Mouse (Mus musculus) C2C12 (cell line): Measurements from ENCODE around the gene Bnip2. TPM values are rescaled to one million over a fixed set of nuclear protein-coding genes. Genes with fewer than 3 reads are reported as not detected.

ENCODE experiments used
- H3K27me3 ChIP-seq: one replicate; pipeline ENCODE4 v1.6.1; 2011; ENCODE audit not compliant: control insufficient read depth, insufficient read depth, insufficient read length
- H3K36me3 ChIP-seq: one replicate; pipeline ENCODE4 v1.6.1; 2011; ENCODE audit not compliant: control insufficient read depth, insufficient read depth
- H3K4me3 ChIP-seq: one replicate; pipeline ENCODE4 v1.5.1; 2011; ENCODE audit warnings: mild to moderate bottlenecking, control low read depth; ENCODE audit not compliant: poor library complexity, insufficient read depth, severe bottlenecking
- H3K79me2 ChIP-seq: one replicate; pipeline ENCODE4 v1.6.1; 2011; ENCODE audit not compliant: control insufficient read depth, insufficient read depth
- H3K79me3 ChIP-seq: one replicate; pipeline ENCODE4 v1.6.1; 2011; ENCODE audit warnings: low read depth, control low read depth
- H3ac ChIP-seq: one replicate; pipeline ENCODE3; 2011; ENCODE audit warnings: low read depth; ENCODE audit not compliant: control insufficient read depth, insufficient read length
- CEBPB ChIP-seq: IDR thresholded peaks from one replicate; pipeline ENCODE4 v1.6.1; 2011; ENCODE audit warnings: low read depth, mild to moderate bottlenecking, control low read depth, moderate library complexity
- CTCF ChIP-seq: IDR thresholded peaks from one replicate; pipeline ENCODE4 v1.5.1; 2011; ENCODE audit not compliant: control insufficient read depth, insufficient read depth, insufficient read length
- FOSL1 ChIP-seq: IDR thresholded peaks from one replicate; pipeline ENCODE4 v1.8.0; 2011; ENCODE audit warnings: mild to moderate bottlenecking, low read length; ENCODE audit not compliant: poor library complexity, insufficient read depth, severe bottlenecking
- MAX ChIP-seq: IDR thresholded peaks from one replicate; pipeline ENCODE4 v1.6.1; 2011; ENCODE audit warnings: mild to moderate bottlenecking, control low read depth
- MYOD1 ChIP-seq: IDR thresholded peaks from one replicate; pipeline ENCODE4 v1.6.1; 2011; ENCODE audit warnings: low read depth; ENCODE audit not compliant: control insufficient read depth, insufficient read length
- MYOG ChIP-seq: IDR thresholded peaks from one replicate; pipeline ENCODE4 v1.6.1; 2011; ENCODE audit not compliant: control insufficient read depth, insufficient read length; ENCODE audit errors: extremely low read depth
- USF1 ChIP-seq: IDR thresholded peaks from one replicate; pipeline ENCODE4 v1.6.1; 2011; ENCODE audit warnings: low read depth, mild to moderate bottlenecking, control low read depth, moderate library complexity
- polyA plus RNA-seq: library from polyadenylated mRNA; unstranded; fragments of >200 nt; fragmentation: generic; extraction: Trizol; gene quantifications from one replicate; pipeline ENCODE4 v1.2.1, GENCODE M21; 2012; ENCODE audit warnings: missing spikeins

The Bnip2 gene
- polyA plus RNA-seq, 1 experiment = 104 TPM

- no peaks in the 10 kb centered on the region for H3K36me3 ChIP-seq
- TF ChIP-seq CEBPB (no peak), USF1 (no peak), MYOG (no peak), MYOD1 (no peak), FOSL1 (no peak), MAX (no peak), CTCF (no peak)
- no peaks in the 10 kb centered on the region for H3K79me3 ChIP-seq
- H3K4me3 ChIP-seq = no peak overlapping the region
- no peaks in the 10 kb centered on the region for H3K27me3 ChIP-seq
- H3ac ChIP-seq = no peak overlapping the region
- no peaks in the 10 kb centered on the region for H3K79me2 ChIP-seq
These were observed 60.1 kb downstream of the Bnip2 start for GRCm38 (mm10) chr9:70049416-70049783.

GRCm38 (mm10) chr9:70049839-70050238 lies 60.6 kb downstream of the Bnip2 start:
- Histone ChIP-seq H3K27me3 (no peaks in the 10 kb centered on the region), H3ac (no peak overlapping the region), H3K4me3 (no peak overlapping the region), H3K36me3 (no peaks in the 10 kb centered on the region), H3K79me2 (no peaks in the 10 kb centered on the region), H3K79me3 (no peaks in the 10 kb centered on the region)
- TF ChIP-seq MYOD1 = no peak
- no peak for TF ChIP-seq FOSL1
- no peak for TF ChIP-seq USF1
- no peak for TF ChIP-seq CTCF
- no peak for TF ChIP-seq MYOG
- peak; percentile 52 for TF ChIP-seq CEBPB

GRCm38 (mm10) chr9:70052730-70053129 lies 63.5 kb downstream of the Bnip2 start:
- Histone ChIP-seq H3K79me2 (no peaks in the 10 kb centered on the region), H3K27me3 (no peaks in the 10 kb centered on the region), H3K79me3 (no peaks in the 10 kb centered on the region), H3K36me3 (no peaks in the 10 kb centered on the region), H3K4me3 (no peak overlapping the region), H3ac (no peak overlapping the region)
- TF ChIP-seq MYOD1 = no peak
- no peak for TF ChIP-seq CEBPB
- no peak for TF ChIP-seq CTCF
- TF ChIP-seq USF1 = no peak

GRCm38 (mm10) chr9:70053411-70053810 lies 64.1 kb downstream of the Bnip2 start:
- Histone ChIP-seq H3ac (no peak overlapping the region), H3K4me3 (no peak overlapping the region), H3K79me2 (no peaks in the 10 kb centered on the region), H3K36me3 (no peaks in the 10 kb centered on the region), H3K79me3 (no peaks in the 10 kb centered on the region), H3K27me3 (no peaks in the 10 kb centered on the region)
- TF ChIP-seq USF1 = no peak
- TF ChIP-seq CEBPB = no peak
- TF ChIP-seq MYOG = no peak
- no peak for TF ChIP-seq MAX
- no peak for TF ChIP-seq CTCF
- TF ChIP-seq MYOD1 = no peak
- no peak for TF ChIP-seq FOSL1

Other genes starting within 250 kb of the Bnip2 start
- gene Foxb1, start 228.5 kb upstream of the Bnip2 start, polyA plus RNA-seq = not detected
- gene Gtf2a2, start 23.1 kb downstream of the Bnip2 start, polyA plus RNA-seq = 86.5 TPM
- 0.11 TPM for gene Gcnt3, start 48.6 kb downstream of the Bnip2 start, polyA plus RNA-seq
- gene Fam81a, start 153.1 kb downstream of the Bnip2 start, polyA plus RNA-seq = 0.90 TPM
- 27.3 TPM for gene Myo1e, start 217.9 kb downstream of the Bnip2 start, polyA plus RNA-seq